Mouse (Mus musculus) heart, embryonic 14.5 days (tissue): Measurements from ENCODE around the gene Mnd1. TPM values are rescaled to one million over a fixed set of nuclear protein-coding genes. Genes with fewer than 3 reads are reported as not detected.

ENCODE experiments used
- ATAC-seq: fragments of 200-750 bp; cut with Nextera tagmentation; 2 replicates; pipeline ENCODE4 v1.8.0; 2017; ENCODE audit warnings: low read depth, moderate TSS enrichment; ENCODE audit not compliant: insufficient number of reproducible peaks, insufficient read depth, low FRiP score
- H3K27ac ChIP-seq, 2 experiments: fragments of 200-500 bp in 1 of 2; fragments of 300-500 bp in 1 of 2; sonication (generic) in 1 of 2; replicated peaks in 1 of 2; 2 replicates each; pipeline ENCODE4 v1.5.1; 2012 to 2014; ENCODE audit warnings: low read depth in 2 of 2, low read length in 2 of 2, control low read depth in 1 of 2, mild to moderate bottlenecking in 1 of 2, mixed read lengths in 1 of 2; ENCODE audit not compliant: control insufficient read depth in 1 of 2, insufficient read depth in 1 of 2
- H3K27me3 ChIP-seq: fragments of 300-500 bp; sonication (generic); 2 replicates; pipeline ENCODE4 v1.6.1; 2014; ENCODE audit warnings: mild to moderate bottlenecking, low read length, control low read depth; ENCODE audit not compliant: control insufficient read depth, insufficient read depth
- H3K36me3 ChIP-seq: fragments of 300-500 bp; sonication (generic); 2 replicates; pipeline ENCODE4 v1.6.1; 2014; ENCODE audit warnings: mild to moderate bottlenecking, control low read depth, low read length, mixed read lengths; ENCODE audit not compliant: control insufficient read depth, insufficient read depth
- H3K4me1 ChIP-seq, 2 experiments: fragments of 200-500 bp in 1 of 2; fragments of 300-500 bp in 1 of 2; sonication (generic) in 1 of 2; 2 replicates each; pipeline ENCODE4 v1.6.1; 2012 to 2014; ENCODE audit warnings: low read length in 2 of 2, control low read depth in 1 of 2, mixed read lengths in 1 of 2; ENCODE audit not compliant: control insufficient read depth in 2 of 2, insufficient read depth in 2 of 2
- H3K4me2 ChIP-seq: fragments of 300-500 bp; sonication (generic); 2 replicates; pipeline ENCODE4 v1.6.1; 2014; ENCODE audit warnings: mild to moderate bottlenecking, low read length
- H3K4me3 ChIP-seq, 2 experiments: fragments of 200-500 bp in 1 of 2; fragments of 300-500 bp in 1 of 2; sonication (generic) in 1 of 2; 2 replicates each; pipeline ENCODE4 v1.5.1; 2012 to 2014; ENCODE audit warnings: low read length in 2 of 2, mild to moderate bottlenecking in 2 of 2, control low read depth in 1 of 2, low read depth in 1 of 2, moderate library complexity in 1 of 2; ENCODE audit not compliant: control insufficient read depth in 1 of 2, insufficient read depth in 1 of 2
- H3K9ac ChIP-seq: fragments of 300-500 bp; sonication (generic); 2 replicates; pipeline ENCODE4 v1.6.1; 2014; ENCODE audit warnings: mild to moderate bottlenecking, low read length
- H3K9me3 ChIP-seq: fragments of 300-500 bp; sonication (generic); 2 replicates; pipeline ENCODE4 v1.6.1; 2016; ENCODE audit warnings: low read length, control low read depth; ENCODE audit not compliant: control insufficient read depth
- WGBS: fragments of 180-500 bp; shearing (Covaris S2); extraction: QIAGEN DNeasy Blood & Tissue Kit; methylation state at CpG from one replicate; pipeline ENCODE4 v1.1.7; 2014; 5-methylcytosine and 5-hydroxymethylcytosine counted together
- polyA plus RNA-seq: library from polyadenylated mRNA; unstranded; fragments of >200 nt; fragmentation: Nextera tagmentation; extraction: Ambion mirVana; gene quantifications from 2 replicates; pipeline ENCODE4 v1.2.1, GENCODE M21; 2014

The Mnd1 gene
- polyA plus RNA-seq, 1 experiment from 2014 or later, result 10.2 TPM

GRCm38 (mm10) chr3:84135387-84135786 is 20.2 kb downstream of the Mnd1 start:
- H3K4me2 ChIP-seq, result peak overlapping the region; percentile 22
- no peaks in the 10 kb centered on the region for H3K9me3 ChIP-seq
- H3K4me1 ChIP-seq, result no peaks in the 10 kb centered on the region; a peak in 1 of 4 replicates
- no peak overlapping the region for H3K4me3 ChIP-seq
- no peak overlapping the region for H3K27ac ChIP-seq
- H3K36me3 ChIP-seq, result no peaks in the 10 kb centered on the region
- H3K27me3 ChIP-seq, result no peaks in the 10 kb centered on the region
- WGBS, result 28% methylated on average over 9 of the region's 9 CpGs
- ATAC-seq, result no peak; the same call in 1 of the 2 replicates
- no peak overlapping the region for H3K9ac ChIP-seq

GRCm38 (mm10) chr3:84131369-84131768 is 24.2 kb downstream of the Mnd1 start:
- Histone ChIP-seq H3K27ac (no peak overlapping the region), H3K4me3 (no peak overlapping the region), H3K36me3 (no peaks in the 10 kb centered on the region), H3K9ac (no peak overlapping the region), H3K4me1 (no peaks in the 10 kb centered on the region; a peak in 2 of 4 replicates), H3K4me2 (no peak overlapping the region), H3K9me3 (no peaks in the 10 kb centered on the region), H3K27me3 (no peaks in the 10 kb centered on the region)
- ATAC-seq, result no peak
- WGBS, result 77% methylated on average over 3 of the region's 3 CpGs

GRCm38 (mm10) chr3:84130776-84131175 is 24.8 kb downstream of the Mnd1 start:
- Histone ChIP-seq H3K4me2 (no peak overlapping the region), H3K4me3 (no peak overlapping the region), H3K27ac (no peak overlapping the region), H3K36me3 (no peaks in the 10 kb centered on the region), H3K4me1 (no peaks in the 10 kb centered on the region; a peak in 2 of 4 replicates), H3K9me3 (no peaks in the 10 kb centered on the region), H3K9ac (no peak overlapping the region), H3K27me3 (no peaks in the 10 kb centered on the region)
- ATAC-seq, result no peak
- WGBS, result 71% methylated on average over 5 of the region's 5 CpGs

- Histone ChIP-seq H3K9me3 (no peaks in the 10 kb centered on the region), H3K36me3 (no peaks in the 10 kb centered on the region), H3K4me2 (no peak overlapping the region), H3K4me3 (no peak overlapping the region), H3K27me3 (no peaks in the 10 kb centered on the region), H3K27ac (no peak overlapping the region), H3K4me1 (no peaks in the 10 kb centered on the region; a peak in 1 of 4 replicates), H3K9ac (no peak overlapping the region)
- no peak for ATAC-seq
- 70% methylated on average over 11 of the region's 11 CpGs for WGBS
Observed at GRCm38 (mm10) chr3:84128871-84129870, 26.4 kb downstream of the Mnd1 start.

GRCm38 (mm10) chr3:84127431-84127830 is 28.2 kb downstream of the Mnd1 start:
- Histone ChIP-seq H3K4me1 (no peaks in the 10 kb centered on the region; a peak in 1 of 4 replicates), H3K36me3 (no peaks in the 10 kb centered on the region), H3K27me3 (no peaks in the 10 kb centered on the region), H3K27ac (no peak overlapping the region), H3K4me2 (no peak overlapping the region), H3K9ac (no peak overlapping the region), H3K9me3 (no peaks in the 10 kb centered on the region), H3K4me3 (no peak overlapping the region)
- 80% methylated on average over 2 of the region's 2 CpGs for WGBS
- no peak for ATAC-seq

GRCm38 (mm10) chr3:84126721-84127120 is 28.9 kb downstream of the Mnd1 start:
- H3K9ac ChIP-seq, result no peak overlapping the region
- no peak overlapping the region for H3K4me2 ChIP-seq
- H3K4me3 ChIP-seq, result no peak overlapping the region
- ATAC-seq, result no peak
- no peaks in the 10 kb centered on the region; a peak in 1 of 4 replicates for H3K4me1 ChIP-seq
- no peaks in the 10 kb centered on the region for H3K36me3 ChIP-seq
- no peaks in the 10 kb centered on the region for H3K27me3 ChIP-seq
- H3K9me3 ChIP-seq, result no peaks in the 10 kb centered on the region
- WGBS, result 81% methylated on average over 3 of the region's 3 CpGs
- H3K27ac ChIP-seq, result no peak overlapping the region

GRCm38 (mm10) chr3:84125704-84126289 is 29.8 kb downstream of the Mnd1 start:
- Histone ChIP-seq H3K9me3 (no peaks in the 10 kb centered on the region), H3K4me2 (no peak overlapping the region), H3K4me3 (no peak overlapping the region), H3K36me3 (no peaks in the 10 kb centered on the region), H3K27me3 (no peaks in the 10 kb centered on the region), H3K9ac (no peak overlapping the region), H3K27ac (no peak overlapping the region), H3K4me1 (no peaks in the 10 kb centered on the region; a peak in 1 of 4 replicates)
- 71% methylated on average over 6 of the region's 6 CpGs for WGBS
- no peak for ATAC-seq
